Mouse (Mus musculus): ENCODE measurements at regions not wholly inside any gene's neighbourhood (a gene's known extent, or its start where the extent isn't known, plus 50 kb on each side); places are given as distances from the start of the nearest gene placed in this dataset.
A peak's percentile ranks its signal among the peaks of the same experiment; 100 is the strongest.

DNA sequence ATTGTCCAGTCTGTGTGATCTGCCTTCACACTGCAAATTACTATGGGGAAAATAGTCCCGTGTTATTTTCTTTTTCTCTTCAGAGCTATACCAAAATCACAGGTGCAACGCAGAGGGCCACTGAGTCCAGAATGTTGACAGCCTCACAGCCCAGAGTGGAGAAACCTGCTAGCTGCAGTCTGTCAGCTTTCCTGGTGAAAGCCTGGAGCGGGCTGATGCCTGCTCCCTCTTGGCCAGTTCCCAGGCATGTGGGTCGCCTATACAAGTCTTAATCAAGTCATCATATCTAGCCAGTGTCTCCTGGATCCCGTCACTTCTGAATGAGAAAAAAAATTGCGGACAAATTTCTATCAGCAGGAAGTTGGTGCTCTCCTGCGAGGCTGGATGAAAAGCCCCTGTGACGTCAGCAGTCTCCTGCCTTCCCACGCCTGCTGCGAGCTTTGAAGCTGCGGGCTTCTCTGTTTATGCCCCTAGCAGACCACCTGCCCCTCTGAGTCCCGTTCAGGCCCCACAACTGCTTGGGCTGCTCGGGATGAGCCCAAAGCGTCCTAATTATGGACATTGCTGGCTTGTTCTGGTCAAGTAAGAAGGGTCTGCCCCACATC is 227.1 kb upstream of the Hes1 start:
- DNase-seq (ENCODE audit: low read depth), result no peak

DNA sequence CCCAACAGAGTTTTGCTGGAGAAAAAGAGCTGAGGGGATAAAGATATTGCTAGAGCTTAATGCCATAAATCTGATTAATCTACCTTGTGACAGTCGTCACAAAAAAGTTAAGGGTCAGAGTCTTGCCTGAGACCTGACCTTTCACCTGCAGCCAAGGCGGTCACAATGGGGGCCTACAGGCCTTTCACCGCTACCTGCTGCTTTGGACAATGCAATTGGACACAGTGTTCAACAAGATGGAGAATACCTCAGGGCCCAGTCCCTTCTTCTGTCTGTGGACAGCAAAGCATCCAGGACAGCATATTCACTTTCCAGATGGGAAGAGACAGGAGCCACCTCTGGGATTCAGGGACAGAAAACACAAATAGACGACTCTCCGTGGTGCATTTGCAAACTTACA is 226.3 kb upstream of the Hes1 start:
- no peak for DNase-seq (ENCODE audit: low read depth)

DNA sequence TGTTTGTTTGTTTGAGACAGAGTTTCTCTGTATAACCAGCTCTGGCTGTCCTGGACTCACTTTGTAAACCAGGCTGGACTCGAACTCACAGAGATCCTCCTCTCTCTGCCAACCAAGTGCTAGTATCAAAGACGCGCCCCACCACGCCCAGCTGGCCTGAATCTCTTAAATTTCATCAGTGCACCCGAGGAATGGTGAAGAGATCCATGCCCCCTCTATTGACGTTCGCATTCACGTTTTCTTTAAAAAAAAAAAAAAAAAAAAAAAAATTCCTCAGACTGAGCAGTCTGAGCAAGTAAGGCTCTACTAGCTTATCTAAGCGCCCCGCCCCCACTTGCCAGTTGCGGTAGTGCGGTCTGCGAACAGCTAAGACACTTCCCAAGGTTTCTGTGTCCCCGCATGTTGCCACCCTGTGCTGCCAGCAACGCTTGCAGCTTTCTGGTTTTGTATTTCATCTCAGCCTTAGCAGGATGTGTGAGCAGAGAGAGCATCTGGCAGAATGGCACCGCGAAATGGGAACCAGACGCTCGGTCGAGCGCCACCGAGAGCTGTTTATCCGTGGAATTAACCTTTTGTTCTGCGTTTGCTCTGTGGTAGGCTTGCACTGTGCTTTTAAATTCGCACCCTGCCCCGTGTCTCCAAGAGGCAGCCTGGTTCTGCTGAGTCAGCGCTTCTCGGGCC is 225.1 kb upstream of the Hes1 start:
- DNase-seq (ENCODE audit: low read depth), result peak; percentile 73

DNA sequence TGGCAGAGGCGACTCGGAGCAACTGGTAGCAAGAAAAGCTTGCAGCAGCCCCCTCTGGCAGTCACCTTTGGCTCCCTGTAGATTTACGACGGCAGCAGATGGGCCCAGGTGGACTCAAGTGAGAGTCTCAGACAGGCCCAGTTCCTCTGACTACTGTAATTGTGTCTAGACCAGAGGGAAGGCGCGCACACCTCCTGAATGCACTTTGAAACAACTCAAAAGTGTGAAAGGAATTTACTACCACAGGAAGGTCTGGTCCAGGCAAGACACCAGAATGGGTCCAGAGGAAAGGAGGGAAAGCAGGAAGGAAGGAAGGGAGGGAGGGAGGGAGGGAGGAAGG is 224.6 kb upstream of the Hes1 start:
- DNase-seq (ENCODE audit: low read depth), result no peak

DNA sequence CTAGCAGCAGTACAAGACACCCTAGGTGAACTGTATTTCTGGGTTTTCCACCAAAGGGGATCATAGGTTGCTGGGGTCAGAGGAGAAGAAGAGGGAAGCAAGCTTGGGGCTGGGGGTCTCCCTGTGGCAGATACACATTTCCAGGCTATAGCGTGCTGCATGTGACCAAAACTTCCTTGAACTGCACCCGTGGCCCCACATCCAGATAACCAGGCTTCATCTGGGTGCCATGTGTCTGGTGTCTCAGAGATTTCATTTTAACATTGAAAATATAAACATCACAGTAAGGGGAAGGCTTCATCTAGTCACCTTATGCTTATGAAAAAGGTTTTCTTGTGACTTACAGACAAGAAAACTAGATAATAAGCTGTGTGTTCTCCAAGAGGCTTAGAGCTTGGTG is 223.8 kb upstream of the Hes1 start:
- DNase-seq (ENCODE audit: low read depth), result no peak

DNA sequence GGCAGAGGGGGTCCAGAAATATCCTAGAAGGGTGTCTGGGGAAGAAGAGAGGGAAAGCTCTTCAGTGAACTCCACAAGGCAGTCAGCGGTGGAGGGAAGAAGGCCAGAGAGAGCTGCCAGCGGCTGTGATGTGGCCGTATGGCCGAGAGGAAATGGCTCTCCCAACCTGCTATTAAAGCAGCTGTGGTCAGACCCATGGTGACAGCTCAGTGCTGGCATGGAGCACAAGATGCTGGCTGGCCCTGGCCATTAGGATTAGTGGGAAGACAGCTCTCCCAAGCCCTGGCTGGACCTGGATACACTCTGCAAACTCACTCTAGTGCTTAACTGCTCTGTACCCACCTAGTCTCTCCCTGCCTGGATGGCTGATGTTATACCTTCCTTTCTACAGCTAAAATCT is 223.1 kb upstream of the Hes1 start:
- no peak for DNase-seq (ENCODE audit: low read depth)

DNA sequence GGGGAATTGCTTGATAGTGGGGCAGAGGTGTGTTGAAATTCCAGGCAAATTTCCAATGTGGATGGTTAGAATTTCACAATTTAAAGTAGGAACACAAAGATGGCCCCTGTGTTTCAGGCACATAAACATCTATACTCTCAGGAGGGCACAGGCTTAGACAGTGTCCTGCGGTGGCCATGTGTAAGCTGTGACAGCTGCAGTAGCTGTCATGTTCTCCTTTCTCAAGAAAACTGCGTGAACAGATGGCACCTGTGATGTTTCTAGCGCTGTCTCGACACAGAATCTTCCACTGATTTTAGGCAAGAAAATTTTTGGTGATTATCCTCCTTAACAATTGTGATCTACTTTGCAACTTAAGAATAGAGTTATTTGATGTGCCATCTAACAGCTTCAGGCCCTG is 222.1 kb upstream of the Hes1 start:
- DNase-seq (ENCODE audit: low read depth), result no peak

DNA sequence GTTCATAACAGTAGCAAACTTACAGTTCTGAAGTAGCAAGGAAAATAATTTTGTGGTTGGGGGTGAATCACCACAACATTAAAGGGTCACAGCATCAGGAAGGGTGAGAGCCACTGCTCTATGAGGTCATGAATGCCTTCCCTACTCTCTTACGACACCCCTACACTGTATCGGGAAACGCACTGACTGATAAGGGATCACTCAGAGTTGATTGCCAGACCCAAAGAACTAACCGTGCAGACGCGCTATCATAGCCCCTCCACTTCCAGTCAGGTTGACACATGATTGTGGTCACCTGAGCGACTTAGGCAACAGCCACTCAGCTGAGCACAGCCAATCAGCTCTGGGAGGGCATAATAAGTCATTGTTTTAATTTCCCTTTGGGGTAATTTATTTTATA is 220.7 kb upstream of the Hes1 start:
- DNase-seq (ENCODE audit: low read depth), result peak; percentile 86

DNA sequence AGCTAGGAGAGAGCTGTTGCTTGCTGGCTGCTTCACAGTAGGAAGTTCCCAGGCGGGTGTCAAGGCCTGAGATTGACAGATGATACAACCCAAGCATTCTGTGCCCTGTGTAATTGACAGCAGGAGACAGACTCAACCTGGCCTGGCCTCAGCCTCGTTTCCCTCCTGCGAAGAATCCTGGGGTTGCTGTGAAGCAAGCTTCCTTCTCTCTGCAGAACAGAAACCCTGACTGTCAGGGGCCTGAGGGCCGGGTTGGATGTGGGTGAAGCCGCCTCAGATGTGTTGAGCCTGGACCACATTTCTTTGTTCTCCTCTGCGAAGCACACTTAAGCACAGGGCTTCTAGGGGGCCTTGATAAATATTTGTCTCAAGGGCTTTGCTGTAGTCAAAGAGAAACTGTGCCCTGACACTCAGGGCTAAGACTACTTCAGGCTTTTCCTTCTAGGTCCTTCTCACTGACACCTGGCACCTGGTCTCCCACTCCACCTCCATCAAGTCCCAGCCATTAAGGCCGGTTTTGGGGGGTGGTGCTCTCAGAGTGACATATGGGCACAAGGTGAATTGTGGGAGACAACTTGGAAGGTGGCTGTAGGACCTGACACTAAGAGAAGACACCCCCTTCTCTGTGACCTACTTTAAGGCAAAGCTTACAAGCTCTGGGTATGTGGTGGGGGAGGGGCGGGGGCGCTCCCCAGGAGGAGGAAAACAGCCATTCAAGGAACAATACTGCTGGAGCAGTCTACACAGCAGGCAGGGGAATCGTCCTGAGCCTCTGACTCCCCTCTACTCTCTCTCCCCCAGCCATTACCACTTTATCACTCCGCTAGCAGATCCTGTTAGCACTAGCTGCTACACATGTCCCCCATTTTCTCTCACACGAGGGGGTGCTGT is 219.2 kb upstream of the Hes1 start:
- no peak for DNase-seq (ENCODE audit: low read depth)

DNA sequence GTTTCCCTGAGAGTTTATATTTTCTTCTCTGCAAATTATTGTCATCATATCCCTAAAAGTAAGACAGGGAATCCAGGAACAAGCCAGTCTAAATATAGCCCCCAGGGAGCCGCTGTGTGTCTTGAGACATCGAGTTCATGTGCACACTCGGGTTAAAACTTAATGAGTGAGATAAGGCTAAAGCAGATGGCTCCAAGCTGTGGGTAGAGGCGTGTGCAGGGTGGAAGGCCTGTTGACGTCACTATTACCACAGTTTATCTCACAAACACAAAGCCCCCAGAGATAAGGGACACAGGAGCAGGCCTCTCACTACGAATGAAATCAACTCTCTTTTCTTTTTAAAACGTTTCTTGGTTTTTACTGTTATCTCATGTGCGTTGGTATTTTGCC is 218.6 kb upstream of the Hes1 start:
- peak; percentile 38 for DNase-seq (ENCODE audit: low read depth)

DNA sequence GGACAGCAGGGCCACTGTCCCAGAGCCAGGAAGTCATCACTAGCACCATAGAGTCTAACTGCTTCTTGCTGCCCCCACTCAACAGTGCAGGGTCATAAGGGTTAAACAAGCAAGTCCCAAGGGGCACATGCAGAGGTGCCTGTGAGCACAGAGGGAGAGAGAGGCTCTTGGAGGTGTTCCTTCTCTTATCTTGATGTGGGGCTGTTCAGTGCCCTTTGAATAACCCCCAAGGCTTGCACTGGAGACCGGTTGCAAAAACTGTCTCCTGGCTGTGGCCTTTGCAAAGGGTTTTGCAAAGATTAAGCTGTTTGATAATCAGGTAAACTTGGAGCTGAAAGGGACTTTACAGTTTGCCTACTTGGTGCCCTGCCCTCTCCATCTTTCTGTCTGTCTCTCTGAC is 217.1 kb upstream of the Hes1 start:
- no peak for DNase-seq (ENCODE audit: low read depth)

DNA sequence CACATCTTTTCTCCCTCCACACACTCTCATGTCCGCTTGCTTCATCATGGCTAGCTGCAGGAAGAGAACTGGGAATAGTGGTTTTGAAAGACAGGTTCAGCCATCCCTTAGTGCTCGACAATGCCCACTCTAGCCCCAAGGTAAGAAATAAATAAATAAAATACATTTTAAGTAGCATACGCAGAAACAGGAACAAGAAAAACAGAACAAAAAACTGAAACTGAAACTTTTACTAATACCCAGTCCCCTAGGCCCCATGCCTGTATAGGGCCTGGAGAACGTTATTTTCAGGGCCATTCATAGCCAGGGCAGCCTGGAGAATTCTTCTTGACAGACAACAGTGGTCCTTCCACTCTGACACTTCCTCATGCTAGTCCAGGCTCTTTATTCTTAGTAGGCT is 216.4 kb upstream of the Hes1 start:
- no peak for DNase-seq (ENCODE audit: low read depth)

DNA sequence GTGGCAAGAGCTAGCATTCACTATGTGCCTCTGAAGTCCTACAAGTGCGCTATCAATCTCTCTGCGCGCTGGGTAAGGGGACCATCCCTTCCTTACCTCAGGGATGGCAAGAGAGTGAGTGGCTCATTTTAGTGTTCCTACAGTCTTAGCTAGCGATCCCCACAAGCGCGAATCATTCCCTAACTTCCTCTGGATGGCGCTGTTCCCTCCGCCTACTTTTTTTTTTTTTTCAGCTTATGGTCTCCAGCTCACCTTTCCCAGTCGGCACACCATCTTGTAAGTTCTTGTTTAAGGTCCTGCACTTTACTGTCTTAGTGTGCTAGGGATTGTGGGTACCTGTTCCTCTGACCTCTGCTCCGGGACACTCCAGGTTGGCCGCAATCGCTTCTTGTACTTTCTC is 215.7 kb upstream of the Hes1 start:
- DNase-seq (ENCODE audit: low read depth), result no peak

DNA sequence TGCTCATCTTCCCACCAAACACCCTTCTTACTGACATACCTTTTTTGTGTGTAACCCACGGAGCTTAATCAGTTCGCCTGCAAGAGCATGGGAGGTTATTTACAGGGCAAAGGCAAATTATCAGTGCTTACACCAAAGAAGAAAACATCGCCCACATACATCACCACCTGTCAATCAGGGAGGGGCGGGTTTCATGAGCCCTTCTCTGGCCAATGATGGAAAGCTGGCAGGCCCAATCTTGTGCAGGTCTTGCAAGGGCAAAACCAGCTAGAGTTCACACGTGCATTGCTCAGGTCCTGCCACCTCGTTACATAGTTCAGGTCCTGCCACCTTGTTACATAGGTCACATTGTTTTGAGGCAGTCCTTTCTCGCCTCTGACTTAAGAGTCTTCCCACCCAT is 214.7 kb upstream of the Hes1 start:
- no peak for DNase-seq (ENCODE audit: low read depth)

DNA sequence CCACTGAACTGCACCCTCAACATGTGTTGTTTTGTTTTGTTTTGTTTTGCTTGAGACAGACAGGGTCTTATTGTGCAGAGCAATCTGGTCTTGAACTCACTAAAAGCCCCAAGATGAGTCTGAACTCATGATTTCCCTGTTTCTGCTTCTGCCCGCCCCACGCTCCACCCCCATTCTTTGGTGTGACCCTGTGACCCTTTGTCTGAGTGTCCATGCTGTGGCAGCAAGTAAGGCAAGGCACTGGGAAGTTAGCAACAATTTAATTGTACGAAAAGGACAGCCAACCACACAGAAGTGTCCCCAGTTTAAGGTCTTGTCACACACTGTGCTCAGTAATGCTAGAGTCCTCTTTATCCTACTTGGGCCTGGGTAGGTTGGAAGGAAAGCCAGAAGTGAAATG is 213.6 kb upstream of the Hes1 start:
- DNase-seq (ENCODE audit: low read depth), result no peak

DNA sequence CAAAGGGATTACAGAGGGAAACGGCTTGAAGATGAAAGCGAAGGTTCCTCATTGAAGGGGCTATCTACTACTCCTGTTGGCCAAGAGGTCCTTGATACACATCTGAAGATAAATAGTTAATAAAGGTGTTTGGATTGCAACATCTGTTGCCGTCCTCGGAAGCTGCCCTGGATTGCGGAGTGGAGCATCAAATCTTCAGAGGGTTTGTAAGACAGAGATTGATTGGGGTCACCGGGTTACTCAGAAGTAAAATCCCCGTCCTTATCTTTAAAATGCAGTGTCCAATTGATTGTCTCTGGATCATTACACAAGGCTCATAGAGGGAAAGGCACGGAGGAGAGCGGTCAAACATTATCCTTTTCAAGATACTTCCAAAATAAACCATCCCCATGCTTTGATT is 212.4 kb upstream of the Hes1 start:
- no peak for DNase-seq (ENCODE audit: low read depth)

DNA sequence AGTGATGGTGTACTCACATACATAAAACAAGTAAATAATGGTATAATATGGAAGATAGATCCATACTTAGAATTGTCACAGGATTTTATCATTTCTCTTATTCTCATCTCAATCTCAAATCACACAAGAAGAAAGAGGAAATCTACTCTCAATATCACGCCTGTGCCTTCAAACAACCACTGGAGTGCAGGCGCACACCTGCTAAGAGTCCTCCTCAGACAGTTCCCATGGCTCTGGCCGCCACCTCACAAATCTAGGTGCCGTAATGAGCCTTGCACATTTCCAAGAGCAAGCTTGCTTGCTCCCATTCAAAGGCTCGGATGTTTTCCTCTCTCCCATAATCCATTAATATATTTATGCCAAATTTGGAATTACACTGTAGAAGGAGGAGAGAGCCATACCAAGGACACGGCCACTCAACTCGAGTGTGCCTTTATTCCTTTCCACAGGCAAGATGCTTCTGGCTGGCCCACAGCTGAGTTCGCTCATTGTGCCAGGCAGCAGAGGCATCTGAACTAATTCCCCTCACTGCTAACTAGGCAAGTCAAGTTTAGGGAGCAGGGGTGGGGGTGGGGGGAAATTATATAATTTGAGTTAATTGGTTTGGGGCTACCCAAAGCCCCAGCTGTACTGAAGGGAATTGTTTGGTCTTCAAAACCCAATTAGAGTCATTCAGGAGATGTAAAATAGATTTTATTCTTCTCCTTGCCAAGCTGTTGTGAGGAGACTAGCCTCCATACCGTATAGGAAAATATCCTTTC is 209.2 kb upstream of the Hes1 start:
- DNase-seq (ENCODE audit: low read depth), result no peak

DNA sequence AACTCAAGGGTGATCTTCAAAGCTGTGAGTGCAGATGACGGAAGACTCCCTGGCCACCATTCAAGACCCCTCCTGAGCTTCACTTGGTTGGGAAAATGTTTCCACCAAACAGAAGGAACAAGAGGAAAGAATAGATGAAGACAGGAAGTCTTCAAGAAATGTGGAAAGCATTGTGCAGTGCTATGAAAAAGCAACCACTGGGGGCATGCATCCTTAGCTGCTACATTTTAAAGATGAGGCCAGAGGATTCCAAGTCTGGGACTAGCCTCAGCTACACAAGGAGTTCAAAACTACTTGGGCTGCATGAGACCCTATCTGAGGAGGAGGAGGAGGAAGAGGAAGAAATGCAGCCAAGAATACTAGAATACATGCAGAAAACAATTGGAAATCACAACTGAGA is 207.6 kb upstream of the Hes1 start:
- DNase-seq (ENCODE audit: low read depth), result no peak

DNA sequence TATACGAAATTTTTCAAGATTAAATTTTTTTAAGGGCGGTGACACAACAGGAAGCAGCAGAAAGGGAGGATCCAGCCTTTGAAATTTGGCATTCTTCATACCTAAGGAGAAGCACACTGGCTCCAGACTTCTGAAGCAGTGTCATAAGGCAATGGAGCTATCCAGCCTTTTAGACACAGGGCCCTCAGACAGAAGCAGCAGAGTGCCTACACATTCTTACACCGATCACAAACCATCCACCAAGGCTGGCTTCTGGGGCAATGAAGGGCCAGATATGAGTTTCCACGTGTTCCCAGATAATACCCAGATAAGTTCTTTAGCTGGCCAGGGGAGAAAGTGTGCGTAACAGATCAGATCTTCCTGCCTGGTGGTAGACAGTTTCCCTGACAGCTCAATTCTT is 205.5 kb upstream of the Hes1 start:
- no peak for DNase-seq (ENCODE audit: low read depth)

DNA sequence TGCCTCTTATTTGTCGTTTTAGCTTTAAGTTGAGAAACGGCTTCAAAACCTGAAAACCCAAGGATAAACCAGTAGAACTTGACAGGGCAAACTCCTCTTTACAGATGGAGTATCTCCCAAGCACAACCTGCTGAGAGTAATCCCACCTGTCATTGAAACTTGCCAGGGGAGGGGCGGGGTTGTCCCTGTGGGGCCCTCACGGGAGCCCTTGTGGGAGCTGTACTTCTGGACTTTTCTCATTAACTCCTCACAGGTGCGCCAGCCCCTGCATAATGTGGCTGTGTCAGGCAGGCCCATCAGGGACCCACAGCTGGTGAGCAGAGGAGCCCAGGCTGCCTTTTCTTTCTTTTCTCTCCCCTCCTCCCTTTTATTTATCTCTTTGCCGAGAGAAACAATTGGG is 203.9 kb upstream of the Hes1 start:
- no peak for DNase-seq (ENCODE audit: low read depth)

DNA sequence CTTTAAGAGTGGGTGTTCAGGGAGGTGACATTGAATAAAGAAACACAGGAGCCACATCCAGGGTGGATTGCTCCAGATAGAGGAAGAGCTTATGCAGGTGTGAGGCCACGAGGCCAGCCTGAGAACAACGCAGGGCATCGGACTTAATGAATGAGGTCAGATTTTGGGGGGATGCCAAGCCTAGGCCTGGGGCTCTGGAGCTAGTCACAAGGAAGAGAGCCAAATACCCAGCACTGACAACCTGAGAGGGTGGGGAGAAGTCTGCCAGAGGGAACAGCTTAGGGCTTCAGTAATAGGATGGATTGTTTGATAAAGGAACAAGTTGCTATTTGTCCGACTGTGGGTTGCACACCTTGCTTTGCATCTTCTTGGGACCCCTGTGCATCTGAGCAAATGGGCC is 203.1 kb upstream of the Hes1 start:
- DNase-seq (ENCODE audit: low read depth), result no peak

DNA sequence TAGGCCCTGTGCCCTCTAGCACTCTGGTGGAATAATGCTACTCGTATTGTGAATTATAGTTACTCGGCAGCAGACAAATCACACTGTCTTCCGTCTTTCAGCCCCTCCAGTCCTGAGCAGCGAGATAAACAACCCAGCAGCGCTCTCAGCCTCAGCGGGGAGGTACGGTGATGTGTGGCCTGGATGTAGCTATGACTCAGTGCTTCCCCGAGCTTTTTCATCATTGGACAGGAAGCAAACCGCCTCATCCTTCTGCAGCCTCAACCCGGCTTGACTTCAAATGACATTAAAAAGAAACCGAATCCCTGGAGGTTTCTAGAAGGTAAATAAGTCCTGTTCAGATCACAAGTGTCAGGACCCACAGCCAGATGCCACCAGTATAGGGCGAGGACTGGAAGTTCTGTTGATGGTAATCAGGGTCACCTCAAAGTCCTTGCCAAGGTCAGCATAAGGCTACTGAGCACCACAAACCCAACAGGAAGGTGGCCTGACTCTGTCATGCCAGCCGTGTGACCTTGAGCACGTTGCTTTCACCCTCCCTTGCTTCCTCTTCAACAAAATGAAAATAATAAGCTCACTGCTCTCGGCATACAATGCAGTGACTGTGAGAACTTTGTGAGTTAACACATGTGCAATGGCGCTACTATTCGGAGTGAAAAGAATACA is 199.0 kb upstream of the Hes1 start:
- peak; percentile 95 for DNase-seq (ENCODE audit: low read depth)
